Mouse (Mus musculus) gastrocnemius, postnatal 10 days (tissue): ENCODE measurements around the gene Ppp2r5a. TPM values are rescaled to one million over a fixed set of nuclear protein-coding genes. Genes with fewer than 3 reads are reported as not detected.

Experiments used
- DNase-seq: peaks from one replicate; pipeline ENCODE4 v3.0.0; 2021; ENCODE audit warnings: mixed read lengths
- total RNA-seq, 2 experiments: library from RNA; stranded (reverse); gene quantifications; 2 replicates each; pipeline ENCODE4 v1.2.3; 2021

The Ppp2r5a gene
- total RNA-seq, 2 experiments from 2014 or later, result 68.2 to 69.3 TPM

DNA sequence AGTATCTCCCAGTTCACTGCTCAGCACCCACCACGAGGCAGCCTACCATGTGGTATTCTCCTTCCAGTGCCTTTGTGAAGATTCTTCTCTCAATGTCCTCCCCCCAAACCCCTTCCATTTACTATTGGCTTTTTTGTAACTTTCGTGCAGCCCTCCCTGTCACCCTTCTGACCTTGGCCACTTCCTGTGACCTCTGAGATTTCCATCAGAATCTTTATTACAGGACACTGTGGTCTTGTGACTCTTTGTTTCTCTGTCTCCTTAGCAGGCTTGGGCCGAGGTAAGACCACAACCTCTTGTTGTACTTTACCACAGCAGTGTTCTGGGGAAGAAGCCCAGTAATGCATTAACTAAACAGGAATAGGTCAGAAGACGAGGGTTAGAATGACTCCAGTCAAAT, 15.9 kb upstream of the Ppp2r5a start:
- no peak for DNase-seq

- DNase-seq, result no peak
These were observed 14.0 kb upstream of the Ppp2r5a start for GRCm38 (mm10) chr1:191417111-191417510.

GRCm38 (mm10) chr1:191416611-191417010, 13.5 kb upstream of the Ppp2r5a start:
- DNase-seq, result no peak

GRCm38 (mm10) chr1:191414432-191414831, 11.4 kb upstream of the Ppp2r5a start:
- no peak for DNase-seq

DNA sequence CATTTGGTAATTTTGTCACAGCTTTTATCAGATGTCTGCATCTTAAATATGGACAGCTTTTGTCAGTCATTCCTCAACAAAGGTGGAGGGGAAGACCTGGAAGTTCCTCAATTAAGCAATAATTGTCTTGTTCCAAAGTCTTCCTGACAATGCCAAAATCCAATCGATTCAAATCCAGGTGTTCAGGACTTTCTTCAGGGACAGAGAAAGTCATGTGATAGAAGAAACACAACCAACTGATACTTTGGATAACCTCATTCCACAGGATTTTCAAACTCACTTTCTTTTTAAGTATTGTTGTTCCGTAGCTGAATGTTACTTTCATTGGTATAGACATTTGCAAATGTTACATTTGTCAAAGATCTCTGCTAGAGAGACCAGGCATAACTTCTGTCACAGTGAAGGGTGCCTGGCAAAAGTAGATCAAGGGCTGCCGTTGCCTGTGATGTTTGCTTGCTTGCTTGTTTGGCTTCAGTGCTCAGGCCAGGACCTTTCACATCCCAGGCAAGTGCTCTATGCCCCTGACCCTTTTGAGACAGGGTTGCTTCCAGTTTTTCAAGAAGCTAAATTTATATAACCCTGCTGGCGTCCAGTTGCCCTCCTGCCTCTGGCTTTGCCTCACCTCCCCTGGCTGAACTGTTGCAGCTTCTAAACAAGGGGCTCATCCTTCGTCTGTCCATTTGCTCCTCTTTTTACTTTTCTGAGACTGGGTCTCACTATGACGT, 10.8 kb upstream of the Ppp2r5a start:
- DNase-seq, result no peak

DNA sequence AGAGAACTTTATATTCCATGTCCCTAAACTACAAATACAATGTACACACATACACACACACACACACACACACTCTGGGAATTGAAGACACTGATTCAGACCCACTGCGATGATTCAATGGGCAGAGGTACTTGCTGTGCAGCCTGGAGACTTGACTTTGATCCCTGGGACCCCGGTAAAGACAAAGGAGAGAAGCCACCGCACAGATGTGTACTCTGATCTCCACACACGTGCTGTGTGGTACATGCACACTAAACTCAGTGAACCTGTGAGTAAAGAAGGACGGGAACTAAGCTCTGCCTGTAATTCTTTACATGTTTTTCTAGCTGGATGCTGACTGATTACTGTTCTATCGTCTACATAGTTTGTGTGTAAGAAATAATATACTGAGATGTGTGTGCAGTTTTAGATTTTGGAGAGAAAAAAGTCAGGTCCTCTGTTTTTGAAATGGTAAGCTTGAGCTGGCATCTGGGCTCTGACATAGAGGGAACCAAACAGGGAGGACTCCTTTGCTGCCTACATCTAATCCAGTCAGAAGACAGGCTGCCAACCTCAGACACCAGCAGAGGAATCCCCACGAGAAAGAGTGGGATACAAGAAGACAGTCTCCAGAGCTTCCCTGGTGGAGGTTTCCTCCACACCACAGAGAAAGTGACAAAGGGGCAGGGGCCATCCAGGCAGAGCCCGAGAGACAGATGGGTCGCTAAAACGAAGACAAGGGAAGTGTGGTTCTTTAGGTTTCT, 7.4 kb upstream of the Ppp2r5a start:
- no peak for DNase-seq

DNA sequence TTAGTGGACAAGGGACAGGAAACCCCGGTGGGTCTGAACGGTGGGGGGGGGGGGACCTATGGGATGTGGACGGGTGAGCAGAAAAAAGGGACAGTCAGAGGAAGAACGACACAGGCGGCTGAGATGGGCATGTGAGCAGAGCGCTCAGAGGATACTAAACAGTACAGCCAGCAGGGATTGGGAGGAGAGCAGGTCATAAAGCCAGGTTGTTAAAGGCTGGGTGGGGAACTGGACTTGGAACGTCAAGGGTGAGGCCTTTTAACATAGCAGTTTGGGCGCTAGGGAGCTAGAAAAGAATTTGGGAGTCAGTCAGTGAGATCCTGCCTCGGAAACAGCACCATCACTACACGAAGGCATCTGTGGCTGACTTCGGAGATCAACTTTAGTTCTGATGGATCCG, 4.2 kb upstream of the Ppp2r5a start:
- no peak for DNase-seq

- DNase-seq, result no peak
These were observed 3.4 kb upstream of the Ppp2r5a start for GRCm38 (mm10) chr1:191406516-191406915.

DNA sequence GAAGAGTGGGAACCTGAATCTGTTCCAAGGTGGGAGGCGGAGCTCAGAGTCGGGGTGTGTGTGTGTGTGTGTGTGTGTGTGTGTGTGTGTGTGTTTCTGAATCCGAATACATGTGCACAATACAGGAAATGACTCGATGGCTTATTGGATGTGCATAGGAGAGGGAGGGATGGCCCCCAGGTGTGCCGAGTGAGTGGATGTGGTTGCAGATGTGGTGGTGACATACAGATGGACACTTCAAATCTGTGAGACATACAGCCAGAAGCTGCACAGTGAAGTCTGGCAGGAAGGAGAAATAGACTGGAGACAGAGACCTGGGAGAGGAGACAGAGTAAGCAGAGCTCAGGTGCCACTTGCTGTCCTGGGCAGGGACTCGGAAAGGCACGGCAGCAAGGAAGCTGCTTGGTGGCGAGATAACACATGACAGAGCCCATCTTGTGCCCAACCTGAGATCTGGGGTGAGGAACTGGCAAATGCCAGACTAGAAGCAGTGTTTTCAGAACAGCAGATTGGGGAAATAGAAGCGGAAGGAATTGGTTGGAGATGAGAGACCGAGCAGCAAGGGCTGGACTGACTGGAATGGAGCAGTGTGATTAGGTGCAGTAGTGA, 1.8 kb upstream of the Ppp2r5a start:
- DNase-seq, result no peak

GRCm38 (mm10) chr1:191404301-191404700, 1.2 kb upstream of the Ppp2r5a start:
- DNase-seq, result no peak

GRCm38 (mm10) chr1:191402506-191402905, 566 bp downstream of the Ppp2r5a start:
- no peak for DNase-seq

GRCm38 (mm10) chr1:191396897-191397849, 5.9 kb downstream of the Ppp2r5a start:
- DNase-seq, result peak; percentile 99

DNA sequence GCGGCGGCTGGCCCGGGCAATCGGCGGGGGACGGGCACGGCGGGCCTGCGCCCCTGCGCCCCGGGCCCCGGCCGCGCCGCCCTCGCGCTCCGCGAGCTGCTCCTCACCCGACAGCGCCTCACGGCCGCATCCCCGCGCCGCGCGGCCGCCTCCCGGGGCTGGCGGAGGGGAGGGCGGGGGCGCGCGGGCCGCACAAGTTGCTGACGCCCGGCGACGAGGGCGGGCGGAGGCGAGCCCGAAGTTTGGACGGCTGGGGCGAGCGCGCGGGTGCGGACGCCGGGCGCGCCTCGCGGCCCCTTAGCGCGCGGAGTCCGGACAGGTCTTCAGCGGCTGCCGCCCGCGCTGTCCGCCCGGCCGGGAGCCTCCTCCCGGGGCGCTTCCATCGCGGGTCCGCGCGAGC, 6.6 kb downstream of the Ppp2r5a start:
- peak; percentile 72 for DNase-seq

- DNase-seq, result peak; percentile 62
These were observed 7.1 kb downstream of the Ppp2r5a start for GRCm38 (mm10) chr1:191395871-191396433.

GRCm38 (mm10) chr1:191395200-191395599, 7.9 kb downstream of the Ppp2r5a start:
- no peak for DNase-seq

DNA sequence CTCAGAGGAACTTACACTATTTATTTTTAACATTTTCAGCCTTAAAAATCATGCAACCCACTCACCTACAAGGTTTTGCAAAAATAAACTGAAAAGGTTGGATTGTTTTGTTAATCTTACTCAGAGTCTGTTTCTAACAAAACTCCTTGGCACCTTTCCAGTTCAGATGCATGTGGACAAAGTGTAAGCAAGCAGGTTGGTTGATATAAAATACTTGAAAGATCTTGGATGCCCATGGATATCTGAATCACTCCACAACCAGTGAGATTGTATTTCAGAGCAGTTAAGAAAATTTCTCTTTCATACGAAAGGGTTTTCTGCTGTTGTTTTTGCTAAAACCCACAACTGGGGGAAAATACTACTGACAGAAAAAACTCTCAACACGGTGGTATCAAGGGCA, 8.9 kb downstream of the Ppp2r5a start:
- no peak for DNase-seq

- no peak for DNase-seq
These were observed 9.5 kb downstream of the Ppp2r5a start for GRCm38 (mm10) chr1:191393536-191393935.

- DNase-seq, result peak; percentile 20
These were observed 11.8 kb downstream of the Ppp2r5a start for GRCm38 (mm10) chr1:191391311-191391710.

- DNase-seq, result no peak
These were observed 18.2 kb downstream of the Ppp2r5a start for GRCm38 (mm10) chr1:191384786-191385430.

GRCm38 (mm10) chr1:191381955-191382736, 20.9 kb downstream of the Ppp2r5a start:
- DNase-seq, result no peak
